Mouse (Mus musculus): ENCODE measurements around the gene Axdnd1. TPM values are rescaled to one million over a fixed set of nuclear protein-coding genes. Genes with fewer than 3 reads are reported as not detected.

The Axdnd1 gene
- polyA plus RNA-seq, 1 experiment, result 0.11 TPM

DNA sequence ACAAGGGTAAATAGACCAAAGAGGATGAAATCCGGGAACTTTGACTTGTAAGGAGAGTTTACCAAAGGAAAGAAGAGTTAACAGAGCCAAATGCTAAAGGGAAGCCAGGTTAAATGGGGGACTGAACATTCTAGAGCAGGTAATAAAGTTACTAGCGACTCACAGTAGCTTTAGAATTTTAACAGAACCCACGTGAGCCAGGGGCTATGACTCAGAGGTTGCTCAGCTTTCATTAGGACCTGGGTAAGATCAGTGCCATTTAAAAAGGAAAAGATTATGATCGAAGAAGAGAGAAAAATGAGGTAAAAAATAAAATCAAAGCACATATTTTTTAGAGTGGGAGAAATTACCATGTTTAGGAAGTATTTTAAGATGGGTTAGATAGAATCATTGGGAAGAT lies 80.1 kb downstream of the Axdnd1 start:
- H3K79me2 ChIP-seq (ENCODE audit: control insufficient read depth, insufficient read depth), result no peaks in the 10 kb centered on the region

GRCm38 (mm10) chr1:156323126-156323525 lies 97.8 kb downstream of the Axdnd1 start:
- TF ChIP-seq REST (IDR thresholded peaks at IDR 0.05; ENCODE audit: insufficient read depth, insufficient read length) (no peak), TCF12 (IDR thresholded peaks at IDR 0.05; ENCODE audit: insufficient read depth, poor library complexity, severe bottlenecking) (no peak), E2F4 (IDR thresholded peaks at IDR 0.05; ENCODE audit: insufficient read depth) (no peak), MAX (IDR thresholded peaks at IDR 0.05; ENCODE audit: low read depth) (no peak), CEBPB (IDR thresholded peaks at IDR 0.05; ENCODE audit: insufficient read depth, poor library complexity, severe bottlenecking) (no peak), POLR2AphosphoS2 (IDR thresholded peaks at IDR 0.05; ENCODE audit: insufficient read length, low read depth) (no peak), MYOD1 (IDR thresholded peaks at IDR 0.05; ENCODE audit: control insufficient read depth in 1 of 3, insufficient read length in 2 of 3, low read depth in 2 of 3) (no peak)
- H3ac ChIP-seq (ENCODE audit: control insufficient read depth, insufficient read length), result no peak overlapping the region

More for the DNA sequence above, 80.1 kb downstream of the Axdnd1 start:
- no peak overlapping the region for H3K4me3 ChIP-seq
- H3K36me3 ChIP-seq (ENCODE audit: control insufficient read depth, insufficient read depth), result no peaks in the 10 kb centered on the region
- TF ChIP-seq TCF3 (IDR thresholded peaks at IDR 0.05; ENCODE audit: insufficient read length, low read depth) (no peak), USF1 (IDR thresholded peaks at IDR 0.05; ENCODE audit: low read depth) (peak; percentile 91)
- H3ac ChIP-seq (ENCODE audit: control insufficient read depth, insufficient read length), result no peak overlapping the region
- peak overlapping the region; percentile 33 for H3K4me2 ChIP-seq (ENCODE audit: low read depth)
- no peaks in the 10 kb centered on the region for H3K27me3 ChIP-seq (ENCODE audit: control insufficient read depth, insufficient read depth, insufficient read length)

DNA sequence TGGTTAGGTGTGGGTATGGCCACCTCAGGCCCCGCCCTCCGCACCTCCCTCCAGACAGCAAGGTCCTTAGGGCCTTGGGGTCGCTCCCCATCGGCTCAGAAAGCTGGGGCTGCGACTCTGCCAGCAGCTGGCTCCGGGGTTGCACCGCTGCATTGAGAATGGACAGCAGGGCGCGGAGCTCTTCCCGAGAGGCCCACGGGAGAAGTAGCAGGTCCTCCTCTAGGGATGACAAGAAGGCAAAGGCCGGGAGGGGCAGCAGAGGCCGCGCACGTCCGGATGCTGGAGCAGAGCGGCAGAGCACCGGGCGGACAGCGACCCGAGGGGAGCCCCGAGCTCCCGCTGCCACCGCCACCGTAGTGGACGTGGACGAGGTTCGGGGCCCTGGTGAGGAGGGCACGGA lies 110.3 kb downstream of the Axdnd1 start, which contains the start of gene Nphs2:
TSS of gene Nphs2 (plus strand) at position 98 of the 400 bp plus-strand sequence.
- no peaks in the 10 kb centered on the region for H3K36me3 ChIP-seq (ENCODE audit: control insufficient read depth, insufficient read depth)
- H3K27me3 ChIP-seq (ENCODE audit: control insufficient read depth, insufficient read depth, insufficient read length), result no peaks in the 10 kb centered on the region
- TF ChIP-seq E2F4 (IDR thresholded peaks at IDR 0.05; ENCODE audit: insufficient read depth), result no peak
- TF ChIP-seq TCF12 (IDR thresholded peaks at IDR 0.05; ENCODE audit: insufficient read depth, poor library complexity, severe bottlenecking), result no peak
- TF ChIP-seq CEBPB (IDR thresholded peaks at IDR 0.05; ENCODE audit: insufficient read depth, poor library complexity, severe bottlenecking), result no peak
- TF ChIP-seq TCF3 (IDR thresholded peaks at IDR 0.05; ENCODE audit: insufficient read length, low read depth), result no peak
- no peak for TF ChIP-seq REST (IDR thresholded peaks at IDR 0.05; ENCODE audit: insufficient read depth, insufficient read length)
- TF ChIP-seq POLR2AphosphoS2 (IDR thresholded peaks at IDR 0.05; ENCODE audit: insufficient read length, low read depth), result no peak
- TF ChIP-seq MAX (IDR thresholded peaks at IDR 0.05; ENCODE audit: low read depth), result no peak
- no peak for TF ChIP-seq SRF (IDR thresholded peaks at IDR 0.05; ENCODE audit: control insufficient read depth, insufficient read length, low read depth)
- no peak for TF ChIP-seq USF1 (IDR thresholded peaks at IDR 0.05; ENCODE audit: low read depth)
- TF ChIP-seq POLR2A (IDR thresholded peaks at IDR 0.05; ENCODE audit: insufficient read length, low read depth), result no peak
- no peak for TF ChIP-seq MYOG (IDR thresholded peaks at IDR 0.05; ENCODE audit: control insufficient read depth in 1 of 3, insufficient read depth in 1 of 3, insufficient read length in 2 of 3, low read depth in 2 of 3)
- H3K79me2 ChIP-seq (ENCODE audit: control insufficient read depth, insufficient read depth), result no peaks in the 10 kb centered on the region
- no peak within 1 kb of the TSS for H3K4me2 ChIP-seq (ENCODE audit: low read depth)
- no peak within 1 kb of the TSS for H3K4me3 ChIP-seq
- H3ac ChIP-seq (ENCODE audit: control insufficient read depth, insufficient read length), result no peak within 1 kb of the TSS

More at GRCm38 (mm10) chr1:156323126-156323525, 97.8 kb downstream of the Axdnd1 start:
- no peak overlapping the region for H3K4me2 ChIP-seq (ENCODE audit: low read depth)
- H3K79me2 ChIP-seq (ENCODE audit: control insufficient read depth, insufficient read depth), result no peaks in the 10 kb centered on the region
- H3K4me3 ChIP-seq, result no peak overlapping the region
- no peaks in the 10 kb centered on the region for H3K36me3 ChIP-seq (ENCODE audit: control insufficient read depth, insufficient read depth)
- H3K27me3 ChIP-seq (ENCODE audit: control insufficient read depth, insufficient read depth, insufficient read length), result no peaks in the 10 kb centered on the region

DNA sequence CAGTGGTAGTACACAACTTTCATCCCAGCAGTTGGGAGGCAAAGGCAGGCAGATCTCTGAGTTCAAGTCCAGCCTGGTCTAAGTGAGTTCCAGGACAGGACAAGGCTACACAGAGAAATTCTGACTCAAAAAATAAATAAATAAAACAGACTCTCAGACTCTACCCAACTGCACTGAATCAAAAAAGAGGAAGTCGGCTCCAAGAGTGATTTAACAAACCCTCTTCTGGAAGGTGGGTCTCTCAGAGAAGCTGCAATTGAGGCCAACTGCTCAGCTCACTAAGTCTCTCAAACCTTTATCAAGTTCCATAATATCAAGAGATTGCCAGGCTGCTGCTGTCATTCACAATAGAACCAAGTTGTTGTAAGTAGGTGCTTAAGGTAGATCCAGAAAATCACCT lies 112.4 kb downstream of the Axdnd1 start:
- no peak overlapping the region for H3ac ChIP-seq (ENCODE audit: control insufficient read depth, insufficient read length)
- H3K36me3 ChIP-seq (ENCODE audit: control insufficient read depth, insufficient read depth), result no peaks in the 10 kb centered on the region
- peaks cover under 1% of the 10 kb centered on the region for H3K27me3 ChIP-seq (ENCODE audit: control insufficient read depth, insufficient read depth, insufficient read length)
- H3K4me3 ChIP-seq, result no peak overlapping the region
- TF ChIP-seq MAX (IDR thresholded peaks at IDR 0.05; ENCODE audit: low read depth) (no peak), CEBPB (IDR thresholded peaks at IDR 0.05; ENCODE audit: insufficient read depth, poor library complexity, severe bottlenecking) (no peak), POLR2AphosphoS2 (IDR thresholded peaks at IDR 0.05; ENCODE audit: insufficient read length, low read depth) (no peak), POLR2A (IDR thresholded peaks at IDR 0.05; ENCODE audit: insufficient read length, low read depth) (no peak)
- H3K79me2 ChIP-seq (ENCODE audit: control insufficient read depth, insufficient read depth), result no peaks in the 10 kb centered on the region
- H3K4me2 ChIP-seq (ENCODE audit: low read depth), result no peak overlapping the region

GRCm38 (mm10) chr1:156302911-156303749 lies 117.8 kb downstream of the Axdnd1 start, which contains the start of gene Tdrd5:
Gene Tdrd5 (minus strand): TSS chr1:156303664.
- Histone ChIP-seq H3K4me3 (no peak within 1 kb of the TSS), H3K79me2 (ENCODE audit: control insufficient read depth, insufficient read depth) (no peaks in the 10 kb centered on the region), H3K27me3 (ENCODE audit: control insufficient read depth, insufficient read depth, insufficient read length) (peaks cover 7% of the 10 kb centered on the region), H3K4me2 (ENCODE audit: low read depth) (no peak within 1 kb of the TSS), H3K36me3 (ENCODE audit: control insufficient read depth, insufficient read depth) (no peaks in the 10 kb centered on the region), H3ac (ENCODE audit: control insufficient read depth, insufficient read length) (no peak within 1 kb of the TSS)
- TF ChIP-seq MAX (IDR thresholded peaks at IDR 0.05; ENCODE audit: low read depth), result no peak
- TF ChIP-seq REST (IDR thresholded peaks at IDR 0.05; ENCODE audit: insufficient read depth, insufficient read length), result no peak
- TF ChIP-seq USF1 (IDR thresholded peaks at IDR 0.05; ENCODE audit: low read depth), result no peak
- TF ChIP-seq TCF12 (IDR thresholded peaks at IDR 0.05; ENCODE audit: insufficient read depth, poor library complexity, severe bottlenecking), result no peak
- no peak for TF ChIP-seq MYOG (IDR thresholded peaks at IDR 0.05; ENCODE audit: control insufficient read depth in 1 of 3, insufficient read depth in 1 of 3, insufficient read length in 2 of 3, low read depth in 2 of 3)
- no peak for TF ChIP-seq SRF (IDR thresholded peaks at IDR 0.05; ENCODE audit: control insufficient read depth, insufficient read length, low read depth)
- TF ChIP-seq POLR2AphosphoS2 (IDR thresholded peaks at IDR 0.05; ENCODE audit: insufficient read length, low read depth), result no peak

All from myocyte (in vitro differentiated cells).